Mouse (Mus musculus): Measurements from ENCODE around the gene Crabp1. TPM values are rescaled to one million over a fixed set of nuclear protein-coding genes. Genes with fewer than 3 reads are reported as not detected.

Crabp1 gene
- polyA plus RNA-seq, 1 experiment, result 0.21 TPM

DNA sequence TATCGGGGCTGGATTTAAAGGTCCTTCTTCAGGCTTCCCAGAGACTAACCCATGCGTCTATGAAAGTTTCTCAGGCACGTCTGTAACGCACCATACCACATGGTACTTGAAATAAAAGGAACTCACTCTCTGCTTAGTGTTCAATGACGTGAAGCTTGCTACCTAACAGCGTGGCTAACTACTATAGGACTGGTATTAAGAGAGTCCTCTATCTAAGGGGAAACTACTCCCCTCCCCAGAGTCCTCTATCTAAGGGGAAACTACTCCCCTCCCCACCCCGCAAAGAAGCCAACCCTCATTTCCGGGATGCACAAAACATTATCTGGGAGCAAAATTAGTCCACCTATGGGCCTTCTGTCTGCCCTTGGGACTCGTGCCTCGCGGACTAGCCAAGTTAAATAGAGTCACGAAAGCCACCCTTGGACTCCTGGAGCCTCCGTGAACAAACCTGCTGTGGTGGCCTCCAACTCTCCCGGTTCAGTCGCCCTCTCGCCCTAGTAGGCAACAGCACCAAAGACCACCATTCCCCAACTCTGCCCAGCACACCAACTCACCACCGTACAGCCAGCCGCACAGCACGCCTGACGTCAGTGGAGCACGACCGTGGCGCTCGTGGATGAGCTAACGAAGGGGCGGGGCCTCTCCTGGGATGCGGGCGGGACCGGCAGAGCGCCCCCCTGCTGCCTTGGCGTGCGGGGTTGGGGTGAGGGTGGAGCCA, 30.5 kb upstream of the Crabp1 start, which contains the start of gene Wdr61:
Wdr61 (minus strand) TSS at position 599 of the 718 bp plus-strand sequence.
- Histone ChIP-seq H3K36me3 (ENCODE audit: control insufficient read depth, insufficient read depth, low read length) (peaks cover 2% of the 10 kb centered on the region; the same call in 1 of the 2 replicates), H3K27ac (ENCODE audit: insufficient read depth, low read length) (peak within 1 kb of the TSS; percentile 61), H3K27me3 (ENCODE audit: control insufficient read depth, insufficient read depth, low read length) (no peaks in the 10 kb centered on the region), H3K4me1 (ENCODE audit: control insufficient read depth, insufficient read depth, insufficient read length) (no peaks in the 10 kb centered on the region; the same call in 1 of the 2 replicates), H3K4me3 (ENCODE audit: extremely low read depth, insufficient read depth, insufficient read length) (peak within 1 kb of the TSS; percentile 74)
- 0 out of 2 replicates have a peak, but pooled peaks have one; percentile 28 for TF ChIP-seq CTCF (IDR thresholded peaks at IDR 0.05; ENCODE audit: extremely low read depth, insufficient read depth, insufficient read length, insufficient replicate concordance)
- TF ChIP-seq POLR2A (IDR thresholded peaks at IDR 0.05; ENCODE audit: low read depth, low read length), result peak; percentile 71; the same call in 1 of the 2 replicates
- 2% methylated on average over 32 of the region's 32 CpGs for WGBS
- DNase-seq (ENCODE audit: low read depth in 1 of 2, low spot score in 2 of 2), result peak; percentile 88 to 96

DNA sequence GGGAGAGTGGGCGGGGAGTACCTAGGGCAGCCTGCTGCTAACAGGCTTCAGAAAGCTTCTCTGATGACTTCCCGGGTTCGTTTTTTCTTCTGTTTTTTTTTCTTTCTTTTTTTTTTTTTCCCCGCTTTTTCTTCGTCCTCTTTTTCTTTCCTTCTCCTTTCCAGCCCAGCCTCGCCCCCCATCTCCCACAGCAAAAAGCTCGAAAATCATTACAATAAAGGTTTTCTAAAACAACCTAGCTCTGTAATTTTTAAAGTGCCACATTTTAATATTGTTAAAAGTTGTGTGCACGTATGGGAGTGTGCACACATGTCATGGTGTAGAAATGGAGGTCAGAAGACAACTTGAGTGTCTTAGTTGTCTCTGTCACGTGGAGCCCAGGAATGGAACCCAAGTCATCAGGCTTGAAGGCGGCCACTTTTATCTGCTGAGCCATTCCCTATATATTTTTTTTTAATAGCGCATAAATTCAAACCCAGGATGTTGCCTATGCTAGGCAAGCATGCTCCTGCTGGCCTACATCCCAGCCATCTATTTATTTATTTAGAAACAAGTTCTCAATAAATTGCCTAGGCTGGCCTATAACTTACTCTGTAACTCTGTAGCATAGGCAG, 29.8 kb upstream of the Crabp1 start:
- no peak overlapping the region for H3K27ac ChIP-seq (ENCODE audit: insufficient read depth, low read length)
- H3K36me3 ChIP-seq (ENCODE audit: control insufficient read depth, insufficient read depth, low read length), result no peaks in the 10 kb centered on the region; the same call in 1 of the 2 replicates
- H3K27me3 ChIP-seq (ENCODE audit: control insufficient read depth, insufficient read depth, low read length), result no peaks in the 10 kb centered on the region
- TF ChIP-seq CTCF (IDR thresholded peaks at IDR 0.05; ENCODE audit: extremely low read depth, insufficient read depth, insufficient read length, insufficient replicate concordance) (no peak), POLR2A (IDR thresholded peaks at IDR 0.05; ENCODE audit: low read depth, low read length) (no peak)
- DNase-seq (ENCODE audit: low read depth in 1 of 2, low spot score in 2 of 2), result no peak
- peak overlapping the region; percentile 74 for H3K4me3 ChIP-seq (ENCODE audit: extremely low read depth, insufficient read depth, insufficient read length)
- 21% methylated on average over 11 of the region's 11 CpGs for WGBS
- H3K4me1 ChIP-seq (ENCODE audit: control insufficient read depth, insufficient read depth, insufficient read length), result no peaks in the 10 kb centered on the region; the same call in 1 of the 2 replicates

DNA sequence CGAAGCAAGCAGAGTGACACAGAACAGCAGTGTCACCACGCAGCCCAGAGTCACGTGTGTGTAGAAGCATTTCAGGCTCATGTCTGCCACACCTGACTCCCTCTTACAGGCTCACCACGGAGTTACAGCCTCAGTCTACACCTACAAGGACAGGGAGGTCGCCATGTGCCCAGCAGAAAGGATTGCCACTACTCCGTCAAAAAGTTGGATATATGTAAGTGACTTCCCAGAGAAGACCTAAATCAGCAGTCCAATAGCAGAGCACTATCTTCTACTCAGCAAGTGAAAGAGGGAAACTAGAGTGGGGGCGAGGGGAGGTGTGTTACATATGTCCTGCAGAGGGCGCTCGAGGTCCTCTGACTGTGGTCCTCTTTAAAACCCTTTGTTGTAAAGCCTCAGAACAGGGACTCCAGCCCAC, 28.3 kb upstream of the Crabp1 start:
- 19% methylated on average over 9 of the region's 9 CpGs for WGBS
- no peak for TF ChIP-seq POLR2A (IDR thresholded peaks at IDR 0.05; ENCODE audit: low read depth, low read length)
- TF ChIP-seq CTCF (IDR thresholded peaks at IDR 0.05; ENCODE audit: extremely low read depth, insufficient read depth, insufficient read length, insufficient replicate concordance), result peak; percentile 69; the same call in 1 of the 2 replicates
- H3K27ac ChIP-seq (ENCODE audit: insufficient read depth, low read length), result no peak overlapping the region
- H3K27me3 ChIP-seq (ENCODE audit: control insufficient read depth, insufficient read depth, low read length), result no peaks in the 10 kb centered on the region
- no peaks in the 10 kb centered on the region for H3K36me3 ChIP-seq (ENCODE audit: control insufficient read depth, insufficient read depth, low read length)
- DNase-seq (ENCODE audit: low read depth in 1 of 2, low spot score in 2 of 2), result peak; percentile 30 to 59
- no peaks in the 10 kb centered on the region; the same call in 1 of the 2 replicates for H3K4me1 ChIP-seq (ENCODE audit: control insufficient read depth, insufficient read depth, insufficient read length)
- no peak overlapping the region for H3K4me3 ChIP-seq (ENCODE audit: extremely low read depth, insufficient read depth, insufficient read length)

DNA sequence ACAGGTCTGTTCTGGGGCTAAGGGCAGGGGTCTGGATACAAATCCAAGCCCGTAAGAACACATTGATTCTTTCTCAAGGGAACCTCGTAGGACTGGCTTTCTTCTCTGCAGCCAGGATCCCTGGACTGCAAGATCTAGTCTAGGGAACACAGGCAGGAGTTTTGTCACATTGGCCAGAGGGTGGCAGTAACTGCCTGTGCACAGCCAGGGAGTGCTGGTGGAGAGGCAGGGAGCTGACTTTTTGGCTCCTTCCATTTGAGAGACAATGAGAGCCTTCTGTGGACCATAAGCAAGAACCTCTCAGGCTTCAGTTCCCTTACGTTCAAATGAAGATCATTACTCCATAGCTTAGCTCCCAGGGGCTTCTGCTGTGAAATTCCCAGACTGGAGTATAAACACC, 26.2 kb upstream of the Crabp1 start:
- no peaks in the 10 kb centered on the region for H3K36me3 ChIP-seq (ENCODE audit: control insufficient read depth, insufficient read depth, low read length)
- no peaks in the 10 kb centered on the region for H3K27me3 ChIP-seq (ENCODE audit: control insufficient read depth, insufficient read depth, low read length)
- TF ChIP-seq POLR2A (IDR thresholded peaks at IDR 0.05; ENCODE audit: low read depth, low read length) (no peak), CTCF (IDR thresholded peaks at IDR 0.05; ENCODE audit: extremely low read depth, insufficient read depth, insufficient read length, insufficient replicate concordance) (0 out of 2 replicates have a peak, but pooled peaks have one; percentile 1)
- no peaks in the 10 kb centered on the region; the same call in 1 of the 2 replicates for H3K4me1 ChIP-seq (ENCODE audit: control insufficient read depth, insufficient read depth, insufficient read length)
- no peak overlapping the region for H3K27ac ChIP-seq (ENCODE audit: insufficient read depth, low read length)
- no peak for DNase-seq (ENCODE audit: low read depth in 1 of 2, low spot score in 2 of 2)
- no peak overlapping the region for H3K4me3 ChIP-seq (ENCODE audit: extremely low read depth, insufficient read depth, insufficient read length)
- WGBS, result 54% methylated on average over 3 of the region's 3 CpGs

DNA sequence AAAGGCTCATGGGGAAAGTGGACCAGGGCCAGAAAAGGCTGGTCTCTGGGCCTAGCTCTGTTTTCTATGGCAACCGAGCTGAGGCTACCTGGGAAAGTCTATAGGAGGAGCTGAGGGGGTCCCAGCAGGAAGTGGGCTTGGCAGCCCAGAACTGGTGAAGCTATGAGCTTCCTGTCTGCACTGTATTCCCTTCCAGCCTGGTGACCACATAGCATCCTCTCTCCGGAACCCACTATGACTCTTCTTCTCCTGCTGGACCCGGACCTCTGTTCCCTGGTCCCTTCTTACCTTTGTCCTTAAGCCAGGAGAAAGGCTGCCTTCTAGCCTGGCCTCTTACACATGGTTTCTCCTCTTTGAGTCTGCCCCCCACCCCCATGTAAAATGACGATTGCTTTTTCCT, 20.7 kb upstream of the Crabp1 start:
- Histone ChIP-seq H3K27me3 (ENCODE audit: control insufficient read depth, insufficient read depth, low read length) (no peaks in the 10 kb centered on the region), H3K36me3 (ENCODE audit: control insufficient read depth, insufficient read depth, low read length) (no peaks in the 10 kb centered on the region)
- 24% methylated on average over 4 of the region's 4 CpGs for WGBS

DNA sequence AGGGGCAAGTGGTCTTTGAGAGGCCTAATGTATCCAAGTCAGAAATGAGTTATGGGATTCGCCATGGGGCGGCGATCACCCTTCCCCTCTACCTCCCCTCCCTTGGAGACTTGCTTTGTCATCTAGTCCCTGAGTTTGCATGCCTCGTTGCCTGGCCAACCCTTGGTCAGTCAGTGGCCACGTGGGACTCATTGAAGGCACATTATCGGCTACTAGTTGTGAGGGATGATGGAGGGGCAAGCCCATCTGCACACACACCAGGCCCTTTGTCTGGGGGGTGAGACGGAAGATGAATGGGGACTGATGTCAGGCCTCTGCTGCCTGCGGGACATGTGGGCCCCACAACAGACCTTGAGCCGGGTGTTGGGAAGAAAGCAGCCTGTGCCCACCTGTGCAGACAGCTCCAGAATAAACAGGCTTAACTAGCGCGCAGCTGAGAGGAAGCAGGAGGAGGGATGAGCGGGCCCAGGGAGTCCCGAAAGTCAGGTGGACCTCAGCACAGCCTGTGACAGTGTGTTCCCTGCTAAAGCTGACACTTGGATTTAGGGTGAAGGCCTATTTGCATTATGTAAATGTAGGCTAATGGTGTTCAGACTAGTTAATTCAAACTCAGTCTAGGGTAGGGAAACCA, 18.7 kb upstream of the Crabp1 start:
- Histone ChIP-seq H3K27ac (ENCODE audit: insufficient read depth, low read length) (no peak overlapping the region), H3K4me1 (ENCODE audit: control insufficient read depth, insufficient read depth, insufficient read length) (no peaks in the 10 kb centered on the region), H3K36me3 (ENCODE audit: control insufficient read depth, insufficient read depth, low read length) (no peaks in the 10 kb centered on the region), H3K4me3 (ENCODE audit: extremely low read depth, insufficient read depth, insufficient read length) (no peak overlapping the region), H3K27me3 (ENCODE audit: control insufficient read depth, insufficient read depth, low read length) (no peaks in the 10 kb centered on the region)
- TF ChIP-seq POLR2A (IDR thresholded peaks at IDR 0.05; ENCODE audit: low read depth, low read length) (no peak), CTCF (IDR thresholded peaks at IDR 0.05; ENCODE audit: extremely low read depth, insufficient read depth, insufficient read length, insufficient replicate concordance) (no peak)
- 84% methylated on average over 13 of the region's 13 CpGs for WGBS
- DNase-seq (ENCODE audit: low read depth in 1 of 2, low spot score in 2 of 2), result no peak

More for the DNA sequence above, 20.7 kb upstream of the Crabp1 start:
- no peak for DNase-seq (ENCODE audit: low read depth in 1 of 2, low spot score in 2 of 2)
- no peak for TF ChIP-seq CTCF (IDR thresholded peaks at IDR 0.05; ENCODE audit: extremely low read depth, insufficient read depth, insufficient read length, insufficient replicate concordance)
- TF ChIP-seq POLR2A (IDR thresholded peaks at IDR 0.05; ENCODE audit: low read depth, low read length), result no peak
- Histone ChIP-seq H3K4me3 (ENCODE audit: extremely low read depth, insufficient read depth, insufficient read length) (no peak overlapping the region), H3K27ac (ENCODE audit: insufficient read depth, low read length) (no peak overlapping the region), H3K4me1 (ENCODE audit: control insufficient read depth, insufficient read depth, insufficient read length) (no peaks in the 10 kb centered on the region)
